Mouse (Mus musculus): Measurements from ENCODE around the gene Dab1. TPM values are rescaled to one million over a fixed set of nuclear protein-coding genes. Genes with fewer than 3 reads are reported as not detected.

The Dab1 gene
- polyA plus RNA-seq, 1 experiment from 2014 or later: 123 TPM

DNA sequence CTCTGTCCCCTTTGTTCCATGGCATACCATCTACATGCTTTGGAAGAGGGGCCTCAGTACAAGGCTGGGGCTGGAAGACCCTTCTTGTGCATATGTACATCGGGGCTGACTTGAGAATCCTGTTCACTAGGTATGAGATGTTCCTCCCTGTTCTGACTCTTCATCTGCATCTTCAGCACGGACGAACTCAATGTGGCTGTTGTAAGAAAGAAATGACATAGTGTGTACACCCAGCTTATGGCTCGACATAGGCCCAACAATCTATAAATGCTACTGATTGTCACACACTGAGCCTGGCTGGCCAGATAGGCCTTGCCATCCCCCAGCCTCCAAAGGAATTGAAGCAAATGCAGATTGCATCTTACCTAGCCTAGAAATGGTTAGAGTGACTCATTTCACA, 817.3 kb downstream of the Dab1 start:
- peaks cover 24% of the 10 kb centered on the region; the same call in 1 of the 2 replicates for H3K4me1 ChIP-seq (ENCODE audit: control insufficient read depth, insufficient read depth, low read length)
- no peak overlapping the region for H3K4me3 ChIP-seq (ENCODE audit: low read depth, low read length)
- no peak for ATAC-seq
- H3K9me3 ChIP-seq (replicated peaks; ENCODE audit: control insufficient read depth, low read length, poor library complexity, severe bottlenecking): no peaks in the 10 kb centered on the region
- H3K36me3 ChIP-seq (ENCODE audit: control insufficient read depth, insufficient read depth, low read length): no peaks in the 10 kb centered on the region
- no peak overlapping the region for H3K27ac ChIP-seq (ENCODE audit: low read length)
- H3K27me3 ChIP-seq (ENCODE audit: control insufficient read depth, insufficient read depth, low read depth, low read length): no peaks in the 10 kb centered on the region
- H3K9ac ChIP-seq (ENCODE audit: low read depth, low read length): no peak overlapping the region
- H3K4me2 ChIP-seq (ENCODE audit: low read length): no peak overlapping the region
- WGBS: 96% methylated on average over 4 of the region's 4 CpGs

DNA sequence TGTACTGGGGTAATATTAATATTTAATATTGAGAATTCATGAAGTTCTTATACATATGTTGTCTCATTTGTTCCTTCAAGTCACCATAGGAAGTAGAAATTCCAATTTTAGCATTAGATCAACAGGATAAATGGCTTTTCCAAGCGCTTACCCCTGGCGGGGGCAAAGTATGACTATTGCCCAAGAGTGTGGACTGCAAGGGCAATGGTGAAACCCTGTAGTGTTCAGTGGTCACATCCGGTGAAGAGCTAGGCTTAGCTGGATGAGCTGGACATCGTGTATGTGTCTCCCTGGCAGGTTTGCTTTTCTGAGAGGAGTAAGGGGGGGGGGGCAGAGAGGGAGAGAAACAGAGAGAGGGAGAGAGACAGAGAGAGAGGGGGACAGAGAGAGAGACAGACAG, 819.6 kb downstream of the Dab1 start:
- no peak for ATAC-seq
- Histone ChIP-seq H3K36me3 (ENCODE audit: control insufficient read depth, insufficient read depth, low read length) (no peaks in the 10 kb centered on the region), H3K9ac (ENCODE audit: low read depth, low read length) (no peak overlapping the region), H3K27ac (ENCODE audit: low read length) (no peak overlapping the region), H3K4me2 (ENCODE audit: low read length) (no peak overlapping the region), H3K4me1 (ENCODE audit: control insufficient read depth, insufficient read depth, low read length) (peaks cover 24% of the 10 kb centered on the region), H3K9me3 (replicated peaks; ENCODE audit: control insufficient read depth, low read length, poor library complexity, severe bottlenecking) (no peaks in the 10 kb centered on the region), H3K4me3 (ENCODE audit: low read depth, low read length) (no peak overlapping the region), H3K27me3 (ENCODE audit: control insufficient read depth, insufficient read depth, low read depth, low read length) (no peaks in the 10 kb centered on the region)
- 91% methylated on average over 4 of the region's 4 CpGs for WGBS

DNA sequence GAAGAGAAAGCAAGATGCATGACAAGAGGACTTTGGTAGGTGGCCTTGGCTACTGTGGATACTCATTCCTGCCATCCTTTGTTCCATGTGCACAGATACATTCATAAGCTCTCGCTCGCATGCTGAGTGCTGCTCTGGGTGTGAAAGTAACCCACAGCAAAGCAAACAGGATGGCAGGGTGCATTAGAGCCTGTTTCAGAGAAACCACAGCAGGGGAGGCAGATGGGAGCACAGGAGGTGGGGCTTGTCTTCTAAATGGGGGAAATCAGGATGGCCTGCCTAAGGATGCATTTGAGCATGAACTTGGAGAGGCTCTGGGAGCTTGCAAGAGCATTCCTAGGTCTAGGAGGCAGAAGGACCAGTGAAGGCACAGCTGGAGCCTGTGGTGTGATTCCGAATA, 820.5 kb downstream of the Dab1 start:
- Histone ChIP-seq H3K27me3 (ENCODE audit: control insufficient read depth, insufficient read depth, low read depth, low read length) (no peaks in the 10 kb centered on the region), H3K4me3 (ENCODE audit: low read depth, low read length) (no peak overlapping the region), H3K4me1 (ENCODE audit: control insufficient read depth, insufficient read depth, low read length) (peaks cover 27% of the 10 kb centered on the region), H3K27ac (ENCODE audit: low read length) (no peak overlapping the region), H3K9ac (ENCODE audit: low read depth, low read length) (no peak overlapping the region), H3K36me3 (ENCODE audit: control insufficient read depth, insufficient read depth, low read length) (no peaks in the 10 kb centered on the region), H3K4me2 (ENCODE audit: low read length) (no peak overlapping the region), H3K9me3 (replicated peaks; ENCODE audit: control insufficient read depth, low read length, poor library complexity, severe bottlenecking) (no peaks in the 10 kb centered on the region)
- 84% methylated on average over 3 of the region's 3 CpGs for WGBS
- ATAC-seq: no peak

DNA sequence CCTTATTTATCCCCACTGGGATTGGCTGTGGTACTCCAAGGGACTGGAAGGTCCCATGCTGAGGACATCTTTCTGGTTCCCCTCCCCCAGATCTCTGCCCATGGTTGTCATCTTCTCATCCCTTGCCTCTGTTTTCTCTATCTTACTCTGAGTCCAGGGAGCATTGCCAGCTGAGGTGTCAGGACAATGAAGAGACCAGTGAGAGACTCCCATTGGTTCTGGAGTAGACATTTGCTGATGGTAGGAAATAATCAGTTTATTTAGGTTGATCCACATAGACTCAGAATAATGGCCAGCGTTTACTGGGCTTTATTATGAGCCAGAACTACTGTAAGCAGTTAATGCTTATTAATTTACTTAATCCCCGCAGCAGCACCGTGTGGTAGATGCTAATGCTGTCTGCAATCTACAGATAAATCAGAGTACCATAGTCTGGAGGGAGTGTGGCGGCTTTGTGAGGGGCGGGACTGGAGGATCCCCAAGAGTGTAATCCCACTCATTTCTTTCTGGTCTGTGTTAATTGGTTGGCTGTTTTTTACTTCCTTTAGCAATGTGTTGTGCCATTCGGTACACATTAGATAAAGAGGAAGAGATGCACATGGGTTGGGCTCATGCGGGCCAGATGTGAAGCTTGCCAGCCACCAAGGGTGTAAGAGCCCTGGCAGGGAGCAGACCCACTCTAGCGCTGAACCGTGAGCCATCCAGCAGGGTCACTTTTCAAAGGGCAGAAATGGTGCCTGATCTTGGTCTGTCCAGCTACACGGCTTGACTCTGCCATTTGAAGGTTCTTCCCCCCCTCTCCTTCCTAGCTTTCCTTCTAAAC, 824.0 kb downstream of the Dab1 start:
- Histone ChIP-seq H3K4me2 (ENCODE audit: low read length) (no peak overlapping the region), H3K27me3 (ENCODE audit: control insufficient read depth, insufficient read depth, low read depth, low read length) (no peaks in the 10 kb centered on the region), H3K36me3 (ENCODE audit: control insufficient read depth, insufficient read depth, low read length) (no peaks in the 10 kb centered on the region), H3K9ac (ENCODE audit: low read depth, low read length) (no peak overlapping the region), H3K4me3 (ENCODE audit: low read depth, low read length) (no peak overlapping the region), H3K9me3 (replicated peaks; ENCODE audit: control insufficient read depth, low read length, poor library complexity, severe bottlenecking) (no peaks in the 10 kb centered on the region), H3K4me1 (ENCODE audit: control insufficient read depth, insufficient read depth, low read length) (peaks cover 32% of the 10 kb centered on the region), H3K27ac (ENCODE audit: low read length) (no peak overlapping the region)
- WGBS: 44% methylated on average over 10 of the region's 10 CpGs
- ATAC-seq: peak; percentile 59; the same call in 1 of the 2 replicates

DNA sequence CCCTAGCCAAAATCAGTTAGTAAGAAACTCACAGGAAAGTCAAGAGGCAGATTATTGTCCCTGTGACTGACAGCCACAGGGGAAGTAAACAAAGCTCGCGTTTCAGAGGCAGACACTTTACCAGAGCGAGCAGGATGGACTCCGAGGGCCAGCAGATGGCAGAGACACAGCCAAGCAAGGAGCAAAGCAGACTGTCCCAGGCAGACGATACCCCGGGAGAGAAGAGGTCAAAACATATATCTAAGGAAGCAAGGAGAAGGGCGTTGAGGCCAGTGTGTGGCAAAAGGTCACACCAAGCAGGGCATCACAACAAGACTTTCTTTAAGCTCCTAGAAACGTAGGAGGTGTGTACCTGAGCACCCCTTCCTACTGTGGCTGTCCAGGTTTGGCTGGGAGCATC, 824.6 kb downstream of the Dab1 start:
- no peaks in the 10 kb centered on the region for H3K9me3 ChIP-seq (replicated peaks; ENCODE audit: control insufficient read depth, low read length, poor library complexity, severe bottlenecking)
- H3K36me3 ChIP-seq (ENCODE audit: control insufficient read depth, insufficient read depth, low read length): no peaks in the 10 kb centered on the region
- no peak; the same call in 1 of the 2 replicates for ATAC-seq
- H3K27me3 ChIP-seq (ENCODE audit: control insufficient read depth, insufficient read depth, low read depth, low read length): no peaks in the 10 kb centered on the region
- H3K27ac ChIP-seq (ENCODE audit: low read length): no peak overlapping the region
- H3K4me3 ChIP-seq (ENCODE audit: low read depth, low read length): no peak overlapping the region
- WGBS: 42% methylated on average over 8 of the region's 8 CpGs
- no peak overlapping the region for H3K4me2 ChIP-seq (ENCODE audit: low read length)
- peaks cover 32% of the 10 kb centered on the region for H3K4me1 ChIP-seq (ENCODE audit: control insufficient read depth, insufficient read depth, low read length)
- H3K9ac ChIP-seq (ENCODE audit: low read depth, low read length): no peak overlapping the region

DNA sequence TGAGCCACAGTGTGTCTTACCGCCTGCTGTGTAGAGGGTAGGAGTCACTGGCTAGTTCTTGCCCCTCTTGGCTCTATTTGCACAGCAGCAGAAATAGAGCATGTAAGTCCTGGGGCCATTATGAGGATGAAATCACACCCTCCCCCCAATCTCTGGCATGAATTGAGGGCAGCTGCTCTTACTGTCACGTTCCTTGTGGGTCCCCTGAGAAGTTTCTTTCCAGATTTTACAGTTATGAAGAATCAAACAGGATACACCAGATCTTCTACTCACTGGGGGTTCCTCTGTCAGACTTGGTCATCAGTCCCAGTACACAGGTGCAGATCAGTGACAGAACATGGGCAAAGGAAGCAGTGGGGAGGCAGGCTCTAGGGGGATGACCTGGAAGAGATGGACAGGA, 825.8 kb downstream of the Dab1 start:
- no peak overlapping the region for H3K4me2 ChIP-seq (ENCODE audit: low read length)
- no peaks in the 10 kb centered on the region; the same call in 1 of the 2 replicates for H3K36me3 ChIP-seq (ENCODE audit: control insufficient read depth, insufficient read depth, low read length)
- no peak overlapping the region for H3K27ac ChIP-seq (ENCODE audit: low read length)
- peaks cover 29% of the 10 kb centered on the region for H3K4me1 ChIP-seq (ENCODE audit: control insufficient read depth, insufficient read depth, low read length)
- no peaks in the 10 kb centered on the region for H3K9me3 ChIP-seq (replicated peaks; ENCODE audit: control insufficient read depth, low read length, poor library complexity, severe bottlenecking)
- ATAC-seq: no peak
- WGBS: 70% methylated on average over 2 of the region's 2 CpGs
- no peak overlapping the region for H3K9ac ChIP-seq (ENCODE audit: low read depth, low read length)
- no peaks in the 10 kb centered on the region for H3K27me3 ChIP-seq (ENCODE audit: control insufficient read depth, insufficient read depth, low read depth, low read length)
- H3K4me3 ChIP-seq (ENCODE audit: low read depth, low read length): no peak overlapping the region

DNA sequence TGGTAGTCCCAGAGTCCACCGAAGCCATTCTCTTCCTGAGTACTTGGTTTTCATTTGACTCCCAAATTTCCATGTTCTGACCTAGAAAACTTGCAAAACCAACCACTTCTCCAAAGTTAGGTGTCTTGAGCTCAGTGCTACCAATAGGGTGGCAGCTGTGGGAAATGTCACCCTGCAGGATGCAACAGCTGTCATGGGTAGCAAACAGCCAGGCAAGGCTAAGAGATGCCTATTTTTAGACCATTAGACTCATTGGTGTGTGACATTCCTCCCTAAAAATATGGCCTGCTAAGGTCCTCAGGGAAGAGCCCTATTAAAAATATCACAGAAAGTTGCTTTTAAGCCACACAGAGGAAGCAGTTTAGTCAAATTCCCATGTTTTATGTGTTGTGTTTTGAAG, 829.0 kb downstream of the Dab1 start:
- Histone ChIP-seq H3K9ac (ENCODE audit: low read depth, low read length) (no peak overlapping the region), H3K27me3 (ENCODE audit: control insufficient read depth, insufficient read depth, low read depth, low read length) (no peaks in the 10 kb centered on the region), H3K9me3 (replicated peaks; ENCODE audit: control insufficient read depth, low read length, poor library complexity, severe bottlenecking) (no peaks in the 10 kb centered on the region), H3K4me1 (ENCODE audit: control insufficient read depth, insufficient read depth, low read length) (peaks cover 33% of the 10 kb centered on the region), H3K4me2 (ENCODE audit: low read length) (no peak overlapping the region), H3K27ac (ENCODE audit: low read length) (no peak overlapping the region), H3K36me3 (ENCODE audit: control insufficient read depth, insufficient read depth, low read length) (no peaks in the 10 kb centered on the region; the same call in 1 of the 2 replicates), H3K4me3 (ENCODE audit: low read depth, low read length) (no peak overlapping the region)
- WGBS: 100% methylated on average over 1 of the region's 1 CpGs
- no peak for ATAC-seq

DNA sequence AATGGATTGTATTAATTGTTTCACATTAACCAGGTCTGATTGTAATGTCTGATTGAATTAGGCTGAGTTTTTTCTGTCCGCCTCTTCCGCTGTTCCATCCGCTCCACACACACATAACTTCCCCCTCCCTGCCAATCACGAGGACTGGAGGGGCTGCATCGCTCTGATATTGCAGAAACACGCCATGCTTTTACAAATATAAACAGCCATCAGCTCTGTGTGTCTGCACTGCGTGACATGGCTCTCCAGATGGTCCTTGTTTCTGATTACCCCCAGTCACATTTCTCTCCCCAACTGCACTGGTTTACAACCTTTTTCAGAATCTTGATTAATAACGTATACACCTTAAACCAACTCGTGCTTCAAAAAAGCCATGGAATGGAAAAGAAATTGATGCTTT, 831.5 kb downstream of the Dab1 start:
- H3K27ac ChIP-seq (ENCODE audit: low read length): no peak overlapping the region
- no peak; the same call in 1 of the 2 replicates for ATAC-seq
- no peaks in the 10 kb centered on the region; the same call in 1 of the 2 replicates for H3K36me3 ChIP-seq (ENCODE audit: control insufficient read depth, insufficient read depth, low read length)
- H3K9me3 ChIP-seq (replicated peaks; ENCODE audit: control insufficient read depth, low read length, poor library complexity, severe bottlenecking): no peaks in the 10 kb centered on the region
- no peak overlapping the region for H3K4me2 ChIP-seq (ENCODE audit: low read length)
- H3K9ac ChIP-seq (ENCODE audit: low read depth, low read length): no peak overlapping the region
- WGBS: 67% methylated on average over 9 of the region's 9 CpGs
- no peaks in the 10 kb centered on the region for H3K27me3 ChIP-seq (ENCODE audit: control insufficient read depth, insufficient read depth, low read depth, low read length)
- H3K4me1 ChIP-seq (ENCODE audit: control insufficient read depth, insufficient read depth, low read length): peaks cover 22% of the 10 kb centered on the region
- H3K4me3 ChIP-seq (ENCODE audit: low read depth, low read length): no peak overlapping the region

DNA sequence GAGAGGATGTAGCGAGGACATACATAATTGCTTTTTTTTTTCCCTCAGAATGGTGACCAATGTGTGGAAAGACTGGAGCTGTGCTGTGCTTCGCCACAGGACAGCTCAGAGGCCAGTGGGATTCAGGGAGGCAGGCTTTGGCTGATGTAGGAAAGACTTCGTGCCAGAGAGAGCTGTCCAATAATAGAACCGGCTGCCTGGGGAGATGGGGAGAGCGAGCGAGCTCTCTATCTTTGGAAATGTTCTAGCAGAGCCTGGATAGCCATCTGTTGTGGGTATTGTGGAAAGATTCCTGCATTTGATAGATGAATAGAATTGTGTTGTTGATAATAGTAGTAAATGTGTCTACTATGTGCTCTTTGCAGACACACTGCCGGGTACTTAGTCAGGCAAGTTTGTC, 833.4 kb downstream of the Dab1 start:
- Histone ChIP-seq H3K9me3 (replicated peaks; ENCODE audit: control insufficient read depth, low read length, poor library complexity, severe bottlenecking) (no peaks in the 10 kb centered on the region), H3K4me3 (ENCODE audit: low read depth, low read length) (no peak overlapping the region), H3K27me3 (ENCODE audit: control insufficient read depth, insufficient read depth, low read depth, low read length) (no peaks in the 10 kb centered on the region), H3K27ac (ENCODE audit: low read length) (no peak overlapping the region), H3K9ac (ENCODE audit: low read depth, low read length) (no peak overlapping the region), H3K4me1 (ENCODE audit: control insufficient read depth, insufficient read depth, low read length) (peaks cover 17% of the 10 kb centered on the region), H3K36me3 (ENCODE audit: control insufficient read depth, insufficient read depth, low read length) (no peaks in the 10 kb centered on the region; the same call in 1 of the 2 replicates), H3K4me2 (ENCODE audit: low read length) (no peak overlapping the region)
- WGBS: 39% methylated on average over 7 of the region's 7 CpGs
- no peak for ATAC-seq
